Comparison of ENCODE assay signal across 8 mouse cellular contexts in genomic region chr16:85680351-85680750, GRCm38 (mm10).
A peak's percentile ranks its signal among the peaks of the same experiment; 100 is the strongest.
DNase-seq lines count a peak whose midpoint lies in the region; ATAC-seq lines count a peak whose summit lies in the region.

No protein-coding gene starts in this region.

- H3K4me2 ChIP-seq in forebrain, embryonic 15.5 days (replicated peaks): no peak overlapping the region
- no peak overlapping the region for H3K4me2 ChIP-seq in midbrain, embryonic 15.5 days

- no peak overlapping the region for H3K4me3 ChIP-seq in forebrain, embryonic 15.5 days
- H3K4me3 ChIP-seq in midbrain, embryonic 15.5 days: no peak overlapping the region

- no peak overlapping the region for H3K27ac ChIP-seq in forebrain, embryonic 15.5 days (replicated peaks)
- no peak overlapping the region for H3K27ac ChIP-seq in midbrain, embryonic 15.5 days

- no peaks in the 10 kb centered on the region for H3K4me1 ChIP-seq in forebrain, embryonic 15.5 days
- peaks cover 5% of the 10 kb centered on the region; the same call in 1 of the 2 replicates for H3K4me1 ChIP-seq in midbrain, embryonic 15.5 days

- H3K36me3 ChIP-seq in forebrain, embryonic 15.5 days: no peaks in the 10 kb centered on the region
- H3K36me3 ChIP-seq in midbrain, embryonic 15.5 days (replicated peaks): no peaks in the 10 kb centered on the region

- 44% methylated on average over 6 of the region's 6 CpGs for WGBS in forebrain, embryonic 15.5 days
- 42% methylated on average over 6 of the region's 6 CpGs for WGBS in midbrain, embryonic 15.5 days

- H3K9me3 ChIP-seq in forebrain, embryonic 15.5 days: no peaks in the 10 kb centered on the region
- no peaks in the 10 kb centered on the region for H3K9me3 ChIP-seq in midbrain, embryonic 15.5 days

- peak; percentile 89 for DNase-seq in left cerebral cortex, postnatal 4 days
- no peak for DNase-seq in left cerebral cortex, postnatal 36 days (ENCODE audit: low spot score in 2 of 2)
- peak; percentile 34 to 44 for DNase-seq in cerebellum, adult 18-20 months
- DNase-seq in left cerebral cortex, adult 11 months (ENCODE audit: low spot score): no peak
- DNase-seq in lung, postnatal 14 days: no peak
- no peak for DNase-seq in adrenal gland, postnatal 36 days

- ATAC-seq in forebrain, embryonic 15.5 days (replicated peaks): peak; percentile 41; the same call in 1 of the 2 replicates
- ATAC-seq in midbrain, embryonic 15.5 days (replicated peaks): peak; percentile 46; the same call in 1 of the 2 replicates

- no peaks in the 10 kb centered on the region for H3K27me3 ChIP-seq in forebrain, embryonic 15.5 days
- H3K27me3 ChIP-seq in midbrain, embryonic 15.5 days (replicated peaks): no peaks in the 10 kb centered on the region

- H3K9ac ChIP-seq in forebrain, embryonic 15.5 days (replicated peaks): no peak overlapping the region
- H3K9ac ChIP-seq in midbrain, embryonic 15.5 days: no peak overlapping the region

- intact Hi-C loops in left cerebral cortex, postnatal 4 days (cut with DNase I): no loop called here
- intact Hi-C loops in left cerebral cortex, postnatal 36 days (cut with DNase I): no loop called here

Comparison
In these comparisons a context has a peak if more than half of its experiments do, and no peak if none do; other contexts are left out.
1. DNase-seq: peak in left cerebral cortex, postnatal 4 days (single experiment) and cerebellum, adult 18-20 months (2 of 2); none in left cerebral cortex, postnatal 36 days (0 of 2), left cerebral cortex, adult 11 months (single experiment), lung, postnatal 14 days (single experiment) and adrenal gland, postnatal 36 days (0 of 2).